Mouse (Mus musculus): Measurements from ENCODE around the gene Rftn1. TPM values are rescaled to one million over a fixed set of nuclear protein-coding genes. Genes with fewer than 3 reads are reported as not detected.
A peak's percentile ranks its signal among the peaks of the same experiment; 100 is the strongest.

The Rftn1 gene
- total and polyA plus RNA-seq, 3 experiments: 52.5 to 80.6 (median 60.5) TPM

DNA sequence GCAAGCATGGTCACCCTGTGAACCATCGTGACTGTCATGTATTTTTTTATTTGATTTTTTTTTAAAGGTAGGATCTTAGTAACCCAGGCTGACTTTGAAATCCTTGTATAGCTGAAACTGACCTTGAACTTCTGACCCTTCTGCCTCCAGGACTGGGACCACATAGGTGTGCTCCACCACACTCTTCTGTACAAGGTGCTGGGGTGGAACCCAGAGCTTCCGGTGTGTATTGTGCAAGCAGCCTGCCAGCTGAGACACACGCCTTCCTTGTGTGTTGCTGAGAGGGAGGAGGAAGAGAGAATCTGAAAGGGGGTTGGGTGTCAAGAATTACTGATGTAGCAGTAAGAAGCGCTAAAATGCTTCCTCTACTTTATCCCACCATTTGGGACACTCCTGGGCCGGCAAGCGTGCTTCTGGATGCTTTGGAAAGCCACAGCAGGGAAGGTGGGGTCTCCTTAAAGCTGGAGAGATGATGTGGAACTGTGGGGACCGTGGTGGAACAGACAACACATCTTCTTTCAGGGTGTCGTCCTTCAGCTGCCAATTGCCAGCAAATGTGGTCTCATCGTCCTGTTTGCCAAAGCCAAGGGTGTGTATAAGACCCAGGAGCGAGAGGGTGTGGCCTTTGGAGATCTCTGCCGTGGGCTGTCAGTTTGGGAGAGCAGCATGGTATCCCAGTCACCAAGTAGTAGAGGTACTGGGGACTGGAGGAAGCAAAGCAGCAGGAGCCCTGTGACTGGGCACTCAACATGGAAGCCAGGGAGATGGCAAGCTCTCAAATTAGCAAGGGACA, 47.5 kb upstream of the Rftn1 start:
- no peaks in the 10 kb centered on the region for H3K36me3 ChIP-seq (replicated peaks in 1 of 2; ENCODE audit: control insufficient read depth in 1 of 2, insufficient read depth in 1 of 2, low read length in 1 of 2)
- no peaks in the 10 kb centered on the region for H3K79me2 ChIP-seq (replicated peaks; ENCODE audit: control insufficient read depth, extremely low read depth, insufficient read depth, poor library complexity, severe bottlenecking)
- H3K27ac ChIP-seq (ENCODE audit: insufficient read depth, low read depth): no peak overlapping the region
- no peak for TF ChIP-seq MAX (IDR thresholded peaks at IDR 0.05; ENCODE audit: low read length)
- TF ChIP-seq SIN3A (IDR thresholded peaks at IDR 0.05; ENCODE audit: low read length): no peak
- TF ChIP-seq ZMIZ1 (IDR thresholded peaks at IDR 0.05; ENCODE audit: low read depth, low read length): no peak
- no peak for TF ChIP-seq JUND (conservative IDR thresholded peaks at IDR 0.05; ENCODE audit: low read depth, low read length)
- no peak for TF ChIP-seq BHLHE40 (IDR thresholded peaks at IDR 0.05; ENCODE audit: low read depth, low read length)
- no peak for TF ChIP-seq KAT2A (IDR thresholded peaks at IDR 0.05; ENCODE audit: insufficient replicate concordance, low read length)
- TF ChIP-seq USF2 (conservative IDR thresholded peaks at IDR 0.05; ENCODE audit: low read depth, low read length): no peak
- no peak for TF ChIP-seq TBP (conservative IDR thresholded peaks at IDR 0.05; ENCODE audit: low read depth, low read length)
- TF ChIP-seq CHD1 (IDR thresholded peaks at IDR 0.05; ENCODE audit: low read depth, low read length): no peak
- TF ChIP-seq ZNF384 (IDR thresholded peaks at IDR 0.05; ENCODE audit: low read depth, low read length): no peak
- TF ChIP-seq ZC3H11A (IDR thresholded peaks at IDR 0.05; ENCODE audit: low read depth, low read length): no peak
- TF ChIP-seq ELF1 (IDR thresholded peaks at IDR 0.05; ENCODE audit: low read depth, low read length): no peak
- no peak for TF ChIP-seq SMC3 (IDR thresholded peaks at IDR 0.05; ENCODE audit: low read depth, low read length)
- no peak for TF ChIP-seq ZKSCAN1 (IDR thresholded peaks at IDR 0.05; ENCODE audit: borderline replicate concordance, low read depth, low read length)
- TF ChIP-seq MAZ (IDR thresholded peaks at IDR 0.05; ENCODE audit: low read depth, low read length): no peak
- TF ChIP-seq MAFK (IDR thresholded peaks at IDR 0.05; ENCODE audit: insufficient replicate concordance, low read length): no peak
- TF ChIP-seq TCF12 (IDR thresholded peaks at IDR 0.05; ENCODE audit: low read depth, low read length): no peak
- TF ChIP-seq HCFC1 (IDR thresholded peaks at IDR 0.05; ENCODE audit: low read depth, low read length): no peak
- no peak for TF ChIP-seq USF1 (IDR thresholded peaks at IDR 0.05; ENCODE audit: low read depth, low read length)
- TF ChIP-seq CTCF (conservative IDR thresholded peaks at IDR 0.05 in 1 of 2, IDR thresholded peaks at IDR 0.05 in 1 of 2; ENCODE audit: low read depth in 2 of 2, low read length in 2 of 2): no peak
- H3K4me3 ChIP-seq (replicated peaks in 1 of 3; ENCODE audit: low read depth in 2 of 3, low read length in 2 of 3, poor library complexity in 1 of 3): no peak overlapping the region
- peak overlapping the region; percentile 16; the same call in 1 of the 2 replicates for H3K4me2 ChIP-seq (ENCODE audit: insufficient read depth, low read depth, poor library complexity, severe bottlenecking)
- H3K9me3 ChIP-seq (replicated peaks; ENCODE audit: low read length): no peaks in the 10 kb centered on the region
- H3K9ac ChIP-seq (ENCODE audit: insufficient read depth, low read depth): no peak overlapping the region
- in situ Hi-C loops (cut with MboI; ENCODE audit: low pct_ligation_motif_present, low pct_unique_long_range_greater_than_20kb, low sequenced_read_pairs): no loop called here
- dilution Hi-C loops (cut with MboI; ENCODE audit: extremely low pct_ligation_motif_present, extremely low pct_unique_long_range_greater_than_20kb, low sequenced_read_pairs): no loop called here
- H3K4me1 ChIP-seq (ENCODE audit: control insufficient read depth in 1 of 2, insufficient read depth in 2 of 2): peaks cover 14 to 33% of the 10 kb centered on the region in 2 experiments
- no peaks in the 10 kb centered on the region for H3K27me3 ChIP-seq (replicated peaks)
- no peak for DNase-seq (ENCODE audit: extremely low read depth)

DNA sequence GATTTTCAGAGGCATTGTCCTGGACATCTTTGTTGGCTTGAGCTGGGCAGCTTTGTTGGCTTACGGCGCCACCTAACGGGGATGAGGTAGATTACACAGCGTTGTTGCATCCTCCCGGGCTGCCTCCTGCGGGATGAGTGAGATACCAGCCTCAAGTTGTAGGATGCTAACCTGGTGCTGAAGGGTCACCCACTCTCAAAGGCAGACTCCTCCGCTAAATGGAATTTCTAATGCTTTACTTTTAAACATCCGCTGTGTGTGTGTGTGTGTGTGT, 46.9 kb upstream of the Rftn1 start:
- H3K36me3 ChIP-seq (replicated peaks in 1 of 2; ENCODE audit: control insufficient read depth in 1 of 2, insufficient read depth in 1 of 2, low read length in 1 of 2): no peaks in the 10 kb centered on the region
- H3K79me2 ChIP-seq (replicated peaks; ENCODE audit: control insufficient read depth, extremely low read depth, insufficient read depth, poor library complexity, severe bottlenecking): no peaks in the 10 kb centered on the region
- no peak overlapping the region for H3K9ac ChIP-seq (ENCODE audit: insufficient read depth, low read depth)
- in situ Hi-C loops (cut with MboI; ENCODE audit: low pct_ligation_motif_present, low pct_unique_long_range_greater_than_20kb, low sequenced_read_pairs): no loop called here
- H3K27ac ChIP-seq (ENCODE audit: insufficient read depth, low read depth): no peak overlapping the region
- H3K4me2 ChIP-seq (ENCODE audit: insufficient read depth, low read depth, poor library complexity, severe bottlenecking): peak overlapping the region; percentile 16
- H3K9me3 ChIP-seq (replicated peaks; ENCODE audit: low read length): no peaks in the 10 kb centered on the region
- no peak overlapping the region for H3K4me3 ChIP-seq (replicated peaks in 1 of 3; ENCODE audit: low read depth in 2 of 3, low read length in 2 of 3, poor library complexity in 1 of 3)
- peak; percentile 84 for DNase-seq (ENCODE audit: extremely low read depth)
- dilution Hi-C loops (cut with MboI; ENCODE audit: extremely low pct_ligation_motif_present, extremely low pct_unique_long_range_greater_than_20kb, low sequenced_read_pairs): no loop called here
- H3K4me1 ChIP-seq (ENCODE audit: control insufficient read depth in 1 of 2, insufficient read depth in 2 of 2): peaks cover 12 to 34% of the 10 kb centered on the region in 2 experiments
- H3K27me3 ChIP-seq (replicated peaks): no peaks in the 10 kb centered on the region
- peak; percentile 25; the same call in 1 of the 2 replicates for TF ChIP-seq NRF1 (IDR thresholded peaks at IDR 0.05; ENCODE audit: low read depth, low read length)
- TF ChIP-seq POLR2A (IDR thresholded peaks at IDR 0.05; ENCODE audit: low read depth, low read length): no peak
- TF ChIP-seq BHLHE40 (IDR thresholded peaks at IDR 0.05; ENCODE audit: low read depth, low read length): no peak
- peak; percentile 53 for TF ChIP-seq TCF12 (IDR thresholded peaks at IDR 0.05; ENCODE audit: low read depth, low read length)
- no peak for TF ChIP-seq HCFC1 (IDR thresholded peaks at IDR 0.05; ENCODE audit: low read depth, low read length)
- TF ChIP-seq MAZ (IDR thresholded peaks at IDR 0.05; ENCODE audit: low read depth, low read length): no peak; the same call in 1 of the 2 replicates
- TF ChIP-seq MXI1 (IDR thresholded peaks at IDR 0.05; ENCODE audit: low read depth, low read length): no peak
- no peak for TF ChIP-seq CHD2 (IDR thresholded peaks at IDR 0.05; ENCODE audit: low read length)
- TF ChIP-seq MEF2A (IDR thresholded peaks at IDR 0.05; ENCODE audit: borderline replicate concordance, low read depth, low read length): peak; percentile 42; the same call in 1 of the 2 replicates
- TF ChIP-seq TBP (conservative IDR thresholded peaks at IDR 0.05; ENCODE audit: low read depth, low read length): no peak
- TF ChIP-seq MAX (IDR thresholded peaks at IDR 0.05; ENCODE audit: low read length): no peak
- peak; percentile 60; the same call in 1 of the 2 replicates for TF ChIP-seq SIN3A (IDR thresholded peaks at IDR 0.05; ENCODE audit: low read length)
- TF ChIP-seq EP300 (IDR thresholded peaks at IDR 0.05; ENCODE audit: low read length): no peak
- TF ChIP-seq SMC3 (IDR thresholded peaks at IDR 0.05; ENCODE audit: low read depth, low read length): peak; percentile 97
- TF ChIP-seq NELFE (IDR thresholded peaks at IDR 0.05; ENCODE audit: low read depth, low read length): peak; percentile 26; the same call in 1 of the 2 replicates
- TF ChIP-seq IRF4 (IDR thresholded peaks at IDR 0.05; ENCODE audit: low read depth, low read length): peak; percentile 32; the same call in 1 of the 2 replicates
- no peak for TF ChIP-seq ZNF384 (IDR thresholded peaks at IDR 0.05; ENCODE audit: low read depth, low read length)
- TF ChIP-seq JUND (conservative IDR thresholded peaks at IDR 0.05; ENCODE audit: low read depth, low read length): no peak
- 0 out of 2 replicates have a peak, but pooled peaks have one; percentile 2 for TF ChIP-seq MAFK (IDR thresholded peaks at IDR 0.05; ENCODE audit: insufficient replicate concordance, low read length)
- TF ChIP-seq UBTF (IDR thresholded peaks at IDR 0.05; ENCODE audit: low read depth, low read length): no peak
- no peak for TF ChIP-seq PAX5 (IDR thresholded peaks at IDR 0.05; ENCODE audit: low read length)
- 0 out of 2 replicates have a peak, but pooled peaks have one; percentile 43 for TF ChIP-seq MYC (IDR thresholded peaks at IDR 0.05; ENCODE audit: low read depth, low read length)
